Mouse (Mus musculus) bone marrow, adult 2 months (tissue): ENCODE results near the gene Dclk1. TPM values are rescaled to one million over a fixed set of nuclear protein-coding genes. Genes with fewer than 3 reads are reported as not detected.

ENCODE experiments used
- H3K27ac ChIP-seq: fragments of 200-500 bp; 2 replicates; pipeline ENCODE4 v1.5.1; 2012; ENCODE audit warnings: low read depth, mild to moderate bottlenecking, control low read depth, inconsistent platforms, low read length; ENCODE audit not compliant: control insufficient read depth, poor library complexity, insufficient read depth
- H3K4me1 ChIP-seq: fragments of 200-500 bp; 2 replicates; pipeline ENCODE4 v1.6.1; 2011; ENCODE audit warnings: low read length; ENCODE audit not compliant: control insufficient read depth, insufficient read depth
- H3K4me3 ChIP-seq: fragments of 200-500 bp; replicated peaks from 2 replicates; pipeline ENCODE3; 2011; ENCODE audit warnings: mild to moderate bottlenecking, low read depth, low read length, control low read depth; ENCODE audit not compliant: control insufficient read depth
- CTCF ChIP-seq: fragments of 200-500 bp; IDR thresholded peaks from 2 replicates; pipeline ENCODE4 v1.5.1; 2011; ENCODE audit warnings: low read length, control low read depth; ENCODE audit not compliant: control insufficient read depth, insufficient read depth
- POLR2A ChIP-seq: fragments of 200-500 bp; IDR thresholded peaks from 2 replicates; pipeline ENCODE4 v1.6.1; 2011; ENCODE audit warnings: low read depth, mild to moderate bottlenecking, control low read depth, low read length, borderline replicate concordance; ENCODE audit not compliant: control insufficient read depth
- WGBS: fragments of 180-500 bp; shearing (Covaris S2); methylation state at CpG from one replicate; pipeline ENCODE4 v1.1.7; 2018; 5-methylcytosine and 5-hydroxymethylcytosine counted together
- polyA plus RNA-seq: library from polyadenylated mRNA; stranded (reverse); fragments of >200 nt; gene quantifications from 2 replicates; pipeline ENCODE4 v1.2.4, GENCODE M21; 2011; ENCODE audit warnings: low replicate concordance; ENCODE audit not compliant: missing spikeins, insufficient read depth, insufficient read length

Gene Dclk1
- polyA plus RNA-seq, 1 experiment = 4.4 TPM

DNA sequence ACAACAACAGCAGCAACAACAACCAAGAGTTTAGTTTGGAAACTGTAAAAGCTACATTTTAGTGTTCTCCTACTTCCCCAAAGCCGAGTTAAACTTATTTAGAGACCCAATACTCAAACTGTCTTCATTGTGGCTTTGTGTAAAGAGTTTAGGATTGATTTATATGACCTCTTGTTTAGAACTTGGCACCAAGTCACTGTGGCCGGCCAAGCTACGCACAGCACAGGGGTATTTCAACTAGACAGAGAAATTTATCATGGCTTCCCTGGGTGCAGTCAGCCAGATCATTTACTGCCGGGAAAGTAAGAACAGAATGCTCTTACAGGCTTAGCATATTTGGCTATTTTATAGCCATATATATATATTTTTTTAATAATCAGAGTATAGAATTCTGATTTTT lies 49.8 kb downstream of the Dclk1 start:
- 50% methylated on average over 4 of the region's 4 CpGs for WGBS
- Histone ChIP-seq H3K4me3 (no peak overlapping the region), H3K27ac (no peak overlapping the region), H3K4me1 (no peaks in the 10 kb centered on the region)
- TF ChIP-seq POLR2A = no peak
- no peak for TF ChIP-seq CTCF

- no peak overlapping the region for H3K27ac ChIP-seq
- no peaks in the 10 kb centered on the region for H3K4me1 ChIP-seq
- TF ChIP-seq POLR2A (no peak), CTCF (no peak)
- WGBS = 74% methylated on average over 10 of the region's 10 CpGs
- H3K4me3 ChIP-seq = no peak overlapping the region
Measured at GRCm38 (mm10) chr3:55292783-55293430, 50.7 kb downstream of the Dclk1 start.

- TF ChIP-seq POLR2A (no peak), CTCF (no peak)
- Histone ChIP-seq H3K4me3 (no peak overlapping the region), H3K4me1 (no peaks in the 10 kb centered on the region), H3K27ac (no peak overlapping the region)
Measured at GRCm38 (mm10) chr3:55305653-55306052, 63.5 kb downstream of the Dclk1 start.

DNA sequence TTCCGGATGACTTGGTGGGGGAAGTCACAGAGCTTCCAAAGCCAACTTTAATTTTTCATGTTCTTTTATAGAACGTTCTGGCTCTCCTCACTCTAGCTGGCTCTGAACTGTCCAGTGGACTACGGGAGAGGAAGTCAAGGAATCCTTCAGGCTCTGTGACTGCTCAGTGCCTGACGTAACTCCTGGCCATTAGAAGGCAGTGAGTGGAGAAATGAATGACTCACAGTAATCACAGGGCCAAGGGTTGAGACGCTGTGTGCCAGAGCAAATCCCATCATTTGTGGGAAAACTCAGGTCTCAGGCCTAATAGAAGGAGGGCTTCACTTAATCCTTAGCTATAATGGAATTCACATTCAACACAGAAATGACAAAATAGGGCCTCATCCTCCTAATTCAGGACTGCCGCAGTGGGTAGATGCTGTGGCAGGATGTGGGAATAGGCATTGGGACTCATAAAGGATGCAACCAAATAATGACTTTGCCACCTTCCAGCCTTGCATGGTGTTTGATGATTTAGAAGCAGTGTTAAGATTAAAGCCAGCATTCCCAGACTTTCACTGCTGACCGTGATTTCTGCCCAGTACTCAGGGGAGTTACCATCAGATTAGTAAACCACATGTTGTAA lies 65.5 kb downstream of the Dclk1 start:
- no peaks in the 10 kb centered on the region for H3K4me1 ChIP-seq
- no peak overlapping the region for H3K27ac ChIP-seq
- TF ChIP-seq CTCF (no peak), POLR2A (no peak)
- H3K4me3 ChIP-seq = no peak overlapping the region
- 69% methylated on average over 7 of the region's 7 CpGs for WGBS

DNA sequence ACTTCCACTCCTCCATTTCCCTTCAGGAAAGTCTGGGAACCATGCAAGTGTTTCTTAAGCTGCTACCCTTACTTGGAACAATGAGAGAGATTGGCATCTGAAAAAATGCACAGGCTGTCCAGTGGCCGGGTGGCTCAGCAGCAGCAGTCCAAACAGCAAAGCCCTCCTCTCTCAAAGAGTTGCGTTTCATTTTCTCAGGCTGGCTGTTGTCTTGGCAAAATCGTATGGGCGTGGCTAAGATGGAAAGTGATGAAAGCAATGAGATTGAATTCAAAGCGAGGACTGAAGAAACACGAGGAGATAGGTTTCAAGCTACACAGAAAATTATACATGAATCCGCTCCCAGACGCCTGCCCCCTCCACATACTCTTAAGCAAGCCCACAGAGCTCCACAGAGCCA lies 67.8 kb downstream of the Dclk1 start:
- Histone ChIP-seq H3K4me1 (no peaks in the 10 kb centered on the region), H3K4me3 (no peak overlapping the region), H3K27ac (no peak overlapping the region)
- WGBS = 78% methylated on average over 8 of the region's 8 CpGs
- TF ChIP-seq CTCF (no peak), POLR2A (no peak)

DNA sequence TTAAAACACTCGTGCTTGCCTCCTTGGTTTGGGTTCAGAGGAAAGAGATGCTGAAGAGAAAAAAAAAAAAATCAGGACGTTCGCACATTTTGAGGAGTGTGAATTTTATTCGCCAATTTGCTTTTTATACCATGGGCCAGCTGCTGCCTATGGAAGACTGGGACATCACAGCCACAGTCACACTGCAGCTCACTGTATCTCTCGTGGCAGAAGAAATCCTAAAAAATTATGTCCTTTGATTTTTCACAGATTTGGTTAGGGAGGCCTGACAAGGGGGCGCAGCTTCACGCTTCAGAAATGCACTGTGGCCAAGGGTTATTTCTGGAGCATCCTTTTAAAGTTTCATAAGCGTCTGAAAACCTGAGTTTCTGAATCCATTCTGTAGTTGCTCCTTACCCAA lies 73.7 kb downstream of the Dclk1 start:
- H3K4me3 ChIP-seq = no peak overlapping the region
- no peak for TF ChIP-seq POLR2A
- TF ChIP-seq CTCF = no peak
- no peak overlapping the region for H3K27ac ChIP-seq
- H3K4me1 ChIP-seq = no peaks in the 10 kb centered on the region
- 79% methylated on average over 8 of the region's 8 CpGs for whole genome bisulfite sequencing

DNA sequence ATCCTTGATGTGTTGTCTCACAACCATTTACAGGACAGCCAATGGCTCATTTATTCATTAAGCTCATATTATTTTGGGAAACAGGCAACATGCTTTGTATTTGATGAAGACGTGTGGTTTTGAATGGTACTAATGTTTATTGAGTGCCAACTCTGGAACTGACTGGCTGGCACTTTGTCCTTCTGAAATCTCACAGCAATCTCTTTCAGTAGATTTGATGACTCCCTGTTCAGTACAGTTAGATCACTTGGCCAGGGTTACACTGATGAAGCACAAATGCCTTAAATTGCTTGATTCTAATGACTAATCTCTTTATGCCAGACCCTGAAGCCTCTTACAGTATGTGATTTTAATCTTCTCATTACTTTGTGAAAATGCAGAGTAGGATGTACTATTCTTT lies 75.9 kb downstream of the Dclk1 start:
- WGBS = 78% methylated on average over 1 of the region's 1 CpGs
- no peak overlapping the region for H3K4me3 ChIP-seq

GRCm38 (mm10) chr3:55320572-55320971 lies 78.4 kb downstream of the Dclk1 start:
- Histone ChIP-seq H3K27ac (no peak overlapping the region), H3K4me3 (no peak overlapping the region), H3K4me1 (no peaks in the 10 kb centered on the region)
- WGBS = 88% methylated on average over 3 of the region's 3 CpGs
- TF ChIP-seq POLR2A = no peak
- no peak for TF ChIP-seq CTCF

More for the DNA sequence above, 75.9 kb downstream of the Dclk1 start:
- H3K27ac ChIP-seq = no peak overlapping the region
- no peak for TF ChIP-seq CTCF
- no peak for TF ChIP-seq POLR2A
- H3K4me1 ChIP-seq = no peaks in the 10 kb centered on the region
